Mouse (Mus musculus) cerebellum, postnatal 14 days (tissue): ENCODE measurements around the gene Zbtb7a.

Source experiments
- DNase-seq, 2 experiments: peaks; one replicate each; pipeline ENCODE4 v3.0.0; 2021; ENCODE audit warnings: mixed read lengths in 2 of 2

The Zbtb7a gene

GRCm38 (mm10) chr10:81191342-81191982 is 56.4 kb downstream of the Zbtb7a start:
- no peak for DNase-seq

- DNase-seq: peak; percentile 85 to 92
Measured at GRCm38 (mm10) chr10:81192270-81192967, 57.4 kb downstream of the Zbtb7a start.

DNA sequence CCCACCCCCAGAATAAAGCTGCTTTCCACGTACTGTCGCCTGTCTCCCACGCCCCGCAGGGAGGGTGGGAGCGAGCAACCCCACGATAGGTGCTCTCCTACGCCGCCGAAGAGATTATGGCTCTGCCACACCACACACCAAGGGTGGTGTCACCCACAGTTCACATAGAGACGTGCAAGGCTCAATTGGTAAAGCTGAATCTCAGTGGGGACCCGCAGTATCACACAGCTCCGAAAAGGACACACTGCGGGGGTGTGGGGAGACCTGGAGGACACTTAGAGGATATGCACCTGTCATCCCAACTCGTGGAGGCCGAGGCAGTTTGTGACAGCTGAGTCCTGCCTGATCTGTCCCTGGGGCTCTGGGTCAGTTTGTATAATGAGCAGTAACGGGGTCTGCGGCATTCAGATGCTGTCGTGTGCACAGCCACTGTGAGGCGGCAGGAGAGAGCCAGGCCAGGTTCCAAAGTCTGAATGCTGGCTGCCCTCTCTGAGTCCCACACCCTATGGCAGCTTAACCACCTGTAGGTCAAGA is 58.0 kb downstream of the Zbtb7a start:
- DNase-seq: peak; percentile 65 to 68

DNA sequence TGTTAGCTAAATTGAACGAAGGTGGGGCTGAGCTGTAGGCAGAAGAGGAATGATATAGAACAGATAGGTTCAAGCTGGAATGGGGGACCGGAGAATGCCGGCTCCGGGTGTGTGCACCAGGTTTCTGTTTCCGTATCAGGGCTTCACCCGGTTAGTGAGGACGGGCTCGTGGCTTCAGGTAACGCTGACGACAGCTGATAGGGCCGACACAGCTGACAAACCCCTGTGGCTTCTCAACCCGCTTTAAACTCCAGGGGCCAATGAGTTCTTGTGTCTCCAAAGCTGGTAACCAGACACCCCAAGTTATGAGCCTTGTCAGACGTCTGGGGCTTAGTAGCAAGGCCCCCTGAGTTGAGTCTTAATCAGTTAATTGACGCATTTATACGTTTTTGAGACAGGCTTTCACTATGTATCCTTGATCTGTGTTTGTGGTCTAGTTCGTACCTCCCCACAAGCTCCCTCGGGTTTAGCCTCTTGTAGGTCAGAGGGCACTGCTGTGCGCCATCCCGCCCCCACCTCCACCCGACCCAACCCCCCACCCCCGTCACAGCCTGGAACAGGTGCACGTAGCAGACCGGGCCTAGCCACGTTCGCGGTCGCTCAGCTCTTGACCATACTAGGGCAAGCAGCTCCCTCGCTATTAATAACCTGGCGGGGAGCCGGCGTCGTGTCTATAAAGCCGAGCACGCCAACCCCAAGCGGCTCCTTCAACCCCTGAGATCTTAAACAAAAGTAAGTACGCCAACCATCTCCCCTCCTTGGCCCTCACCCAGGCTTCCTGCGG is 59.2 kb downstream of the Zbtb7a start:
- DNase-seq: peak; percentile 55 to 80

DNA sequence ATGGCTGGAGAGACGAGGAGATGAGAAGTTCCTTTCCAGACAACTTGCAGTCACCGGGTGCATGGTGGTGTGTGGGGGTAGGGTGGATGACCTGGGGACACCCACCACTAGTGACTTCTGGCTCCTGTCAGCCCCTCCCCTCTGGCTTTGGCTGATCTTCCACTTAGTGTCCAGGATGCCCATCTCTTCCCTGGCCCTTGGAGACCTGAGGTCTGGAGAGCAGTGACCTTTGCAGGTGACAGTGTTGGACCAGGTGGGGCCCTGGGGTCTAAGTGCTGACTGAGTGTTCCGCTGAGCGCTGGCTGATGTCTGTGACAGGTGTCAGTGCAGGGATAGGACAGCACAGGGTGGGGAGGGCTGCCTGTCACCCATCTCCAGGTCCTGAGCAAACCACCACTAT is 60.3 kb downstream of the Zbtb7a start:
- no peak for DNase-seq

DNA sequence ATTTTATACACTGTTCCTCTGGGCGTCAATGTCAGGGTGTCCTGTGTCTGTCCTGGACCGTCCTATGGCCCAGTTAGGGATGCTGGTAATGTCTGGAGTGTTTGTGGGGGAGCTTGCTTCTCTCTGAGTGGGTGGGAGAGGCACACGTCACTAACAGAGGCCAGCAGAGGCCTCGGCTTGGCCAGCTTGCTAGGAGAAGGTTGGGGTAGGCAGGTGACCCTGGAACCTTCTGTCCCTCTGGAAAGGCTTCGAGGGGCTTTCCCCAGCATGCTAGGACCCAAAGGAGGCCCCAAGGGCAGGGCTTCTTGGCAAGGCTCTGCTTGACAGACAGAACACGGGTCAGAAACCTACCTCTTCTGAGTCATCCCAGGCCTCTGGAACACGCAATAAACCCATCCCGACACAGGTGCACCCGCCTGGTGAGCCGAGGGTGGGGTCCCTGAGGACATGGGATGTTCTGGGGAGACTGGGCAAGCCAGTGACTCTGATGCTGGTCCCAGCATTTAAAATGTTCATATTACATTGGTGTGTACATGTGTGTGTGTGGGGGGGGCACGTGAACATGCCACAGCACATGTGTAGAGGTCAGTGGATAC is 61.5 kb downstream of the Zbtb7a start:
- DNase-seq: no peak

DNA sequence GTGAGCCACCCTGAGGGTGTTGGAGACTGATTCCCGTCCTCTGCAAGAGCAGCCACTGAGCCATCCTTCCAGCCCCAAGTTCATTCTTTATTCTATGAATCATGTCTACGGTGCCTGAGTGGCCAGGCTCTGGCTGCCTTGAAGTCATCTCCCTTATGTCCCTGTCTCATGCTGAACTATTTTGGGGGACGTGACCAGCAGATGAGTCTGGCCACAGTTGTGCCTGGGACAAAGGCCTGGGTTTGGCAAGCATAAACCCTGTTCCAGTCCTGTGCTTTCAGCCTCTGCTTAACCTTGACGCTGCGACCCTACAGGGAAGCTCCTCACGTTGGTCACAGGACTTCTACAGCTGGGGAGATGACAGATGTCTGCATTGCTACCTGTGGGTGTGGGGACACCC is 62.3 kb downstream of the Zbtb7a start:
- DNase-seq: no peak

DNA sequence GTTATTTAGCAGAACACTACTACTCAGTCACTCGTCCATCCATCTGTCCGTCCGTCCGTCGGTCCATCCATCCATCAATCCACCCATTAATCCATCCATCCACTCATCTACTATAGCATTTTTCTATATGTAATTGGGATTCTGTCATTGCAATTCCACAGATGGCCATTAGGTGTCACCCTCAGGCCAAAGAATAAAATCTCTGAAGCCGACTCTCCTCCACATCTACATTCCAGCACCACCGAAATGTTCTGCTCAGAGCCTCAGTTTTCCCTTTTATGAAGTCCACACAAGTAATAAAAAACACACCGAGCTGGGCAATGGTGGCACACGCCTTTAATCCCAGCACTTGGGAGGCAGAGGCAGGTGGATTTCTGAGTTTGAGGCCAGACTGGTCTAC is 63.2 kb downstream of the Zbtb7a start:
- DNase-seq: peak; percentile 83 to 85

- no peak for DNase-seq
Measured at GRCm38 (mm10) chr10:81198990-81199389, 64.0 kb downstream of the Zbtb7a start.

DNA sequence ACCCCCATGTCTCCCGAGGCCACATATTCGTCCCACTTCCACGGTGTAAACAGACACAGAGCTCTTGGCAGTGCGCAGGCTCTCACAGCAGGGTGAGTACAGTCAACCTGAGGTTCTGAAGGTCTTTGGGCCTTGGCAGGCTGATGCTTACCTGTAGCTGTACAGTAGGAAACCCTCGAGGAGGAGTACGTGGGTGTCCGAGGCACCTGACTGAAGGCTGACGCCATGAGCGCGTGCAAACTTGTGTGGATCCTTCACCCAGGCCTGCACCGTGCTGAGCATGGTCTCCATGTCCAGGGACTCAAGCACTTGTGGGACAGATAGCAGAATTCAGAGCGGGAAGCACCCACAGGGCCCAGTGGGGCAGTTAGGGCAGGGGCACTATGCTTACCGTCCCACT is 65.1 kb downstream of the Zbtb7a start:
- DNase-seq: no peak

- no peak for DNase-seq
Measured at GRCm38 (mm10) chr10:81200605-81201287, 65.7 kb downstream of the Zbtb7a start.

- no peak for DNase-seq
Measured at GRCm38 (mm10) chr10:81201807-81202758, 67.1 kb downstream of the Zbtb7a start, which contains the start of gene Nmrk2. Gene Nmrk2, minus strand, starts transcription at chr10:81202051.
